Mouse (Mus musculus) brown adipose tissue, adult 24 weeks (tissue): Measurements from ENCODE around the gene Gm5155. TPM values are rescaled to one million over a fixed set of nuclear protein-coding genes. Genes with fewer than 3 reads are reported as not detected.
"Not testable (repeated sequence)": the region's sequence is repeated elsewhere in the genome, so short reads cannot be mapped to it uniquely, and the experiment has no call there.

Source experiments
- H3K27ac ChIP-seq: fragments of 200-500 bp; replicated peaks from 2 replicates; pipeline ENCODE4 v1.5.1; 2012; ENCODE audit warnings: low read depth, mild to moderate bottlenecking, low read length
- H3K4me1 ChIP-seq: fragments of 200-500 bp; 2 replicates; pipeline ENCODE4 v1.6.1; 2012; ENCODE audit warnings: low read length, mixed read lengths; ENCODE audit not compliant: control insufficient read depth, insufficient read depth, insufficient read length
- H3K4me3 ChIP-seq: fragments of 200-500 bp; 2 replicates; pipeline ENCODE4 v1.5.1; 2012; ENCODE audit warnings: low read depth, mild to moderate bottlenecking, low read length, moderate library complexity; ENCODE audit not compliant: insufficient read depth
- polyA plus RNA-seq: library from polyadenylated mRNA; stranded (reverse); fragments of >200 nt; gene quantifications from 2 replicates; pipeline ENCODE4 v1.2.4, GENCODE M21; 2012; ENCODE audit not compliant: missing spikeins, insufficient read depth, insufficient read length

Gm5155 gene
- polyA plus RNA-seq = not detected in 2 replicates

DNA sequence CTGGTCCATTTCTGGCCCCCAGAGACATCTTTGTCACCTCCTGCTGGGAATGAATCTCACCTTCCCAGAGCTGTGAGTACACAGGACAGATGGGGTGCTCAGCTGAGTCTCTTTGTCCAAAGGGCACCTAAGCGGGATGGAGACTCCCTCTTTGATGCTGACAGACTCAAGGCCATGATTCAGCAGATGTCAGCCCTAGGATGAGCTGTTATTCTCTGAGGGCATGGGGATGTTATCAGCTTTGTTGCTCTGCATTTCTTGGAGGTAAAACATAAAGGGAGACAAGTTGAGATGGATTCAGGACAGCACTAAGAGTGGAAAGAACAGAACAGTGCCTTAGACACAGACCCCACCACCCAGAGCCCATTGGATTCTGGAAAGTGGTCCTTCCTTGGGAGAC is at the start of gene Gm5155:
TSS of gene Gm5155 (plus strand) at position 301 of the 400 bp plus-strand sequence.
- Histone ChIP-seq H3K4me1 (no peaks in the 10 kb centered on the region), H3K4me3 (no peak within 1 kb of the TSS), H3K27ac (no peak within 1 kb of the TSS)

DNA sequence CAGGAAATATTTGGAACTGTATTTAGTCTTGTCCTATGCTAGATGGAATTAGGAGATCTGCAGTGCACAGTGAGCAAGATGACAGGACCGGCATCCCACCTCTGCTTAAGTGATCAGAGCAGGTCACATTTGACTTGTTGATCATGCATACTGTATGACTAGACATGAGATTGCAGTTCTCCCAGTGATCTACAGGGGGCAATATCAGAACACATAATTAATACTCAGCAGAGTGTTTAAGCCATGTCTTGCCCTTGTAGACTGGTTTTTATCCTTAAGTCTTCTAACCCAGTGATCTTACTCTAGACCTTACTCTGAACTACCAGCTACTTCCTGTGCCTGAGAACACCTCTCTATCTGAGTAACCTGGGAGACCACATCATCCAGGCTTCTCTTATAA is 791 bp upstream of the Gm5155 start:
- Histone ChIP-seq H3K4me1 (no peaks in the 10 kb centered on the region), H3K4me3 (no peak overlapping the region), H3K27ac (no peak overlapping the region)

DNA sequence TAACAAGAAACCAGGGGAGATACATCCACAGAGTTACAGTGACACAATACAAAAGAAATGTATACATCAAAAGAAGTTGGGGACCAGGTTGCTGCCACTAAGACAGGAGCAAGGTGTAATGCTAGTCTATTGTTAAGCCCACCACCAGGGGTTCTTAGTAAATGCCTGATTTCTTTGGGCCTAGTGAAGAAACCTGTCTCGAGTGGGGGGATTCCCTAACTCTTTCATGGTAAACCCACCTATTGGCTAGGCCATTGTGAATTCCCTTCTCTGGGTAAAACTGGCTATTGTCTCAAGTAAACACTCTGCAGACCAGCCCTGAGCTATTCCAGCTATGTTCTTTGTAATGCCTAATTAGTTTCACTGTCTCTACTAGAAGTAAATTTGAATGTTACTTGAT is 23.8 kb downstream of the Gm5155 start:
- H3K27ac ChIP-seq, H3K4me1 ChIP-seq, H3K4me3 ChIP-seq: not testable (repeated sequence)

DNA sequence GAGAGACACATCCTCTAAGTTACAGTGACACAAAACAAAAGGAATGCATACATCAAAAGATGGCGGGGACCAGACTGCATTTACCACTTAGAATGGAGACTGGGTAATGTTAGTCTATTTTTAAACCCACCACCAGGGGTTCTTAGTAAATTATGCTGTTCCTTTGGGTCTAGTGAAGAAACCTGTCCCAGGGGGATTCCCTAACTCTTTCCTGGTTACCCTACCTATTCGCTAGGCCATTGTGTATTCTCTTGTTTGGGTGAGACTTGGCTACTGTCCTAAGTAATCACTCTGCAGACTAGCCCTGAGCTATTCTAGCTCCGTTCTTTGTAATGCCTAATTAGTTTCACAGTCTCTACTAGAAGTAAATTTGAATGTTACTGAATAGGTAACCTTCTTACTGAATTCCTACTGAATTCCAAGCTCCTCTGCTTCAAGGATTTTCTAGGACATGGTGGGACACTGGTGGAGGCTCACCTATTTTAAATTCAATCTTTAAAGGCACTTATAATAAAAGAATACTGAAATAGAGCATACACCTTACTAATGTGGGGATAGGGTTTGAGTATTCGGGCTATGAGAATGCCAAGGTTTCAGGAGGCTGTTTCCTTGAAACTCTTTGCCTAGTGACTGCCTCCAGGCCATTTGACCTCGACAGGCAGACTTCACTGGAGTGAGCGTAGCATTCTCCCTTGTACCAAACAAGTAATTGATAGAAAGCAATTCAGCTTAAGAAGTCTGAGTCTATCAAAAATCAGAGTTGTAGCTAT is 31.8 kb downstream of the Gm5155 start:
- H3K4me1 ChIP-seq = no peaks in the 10 kb centered on the region
- no peak overlapping the region for H3K27ac ChIP-seq
- H3K4me3 ChIP-seq = no peak overlapping the region

Other genes starting within 250 kb of the Gm5155 start
- not detected in 2 replicates for gene Ceacam5, start 158.5 kb upstream of the Gm5155 start, polyA plus RNA-seq
- gene Ceacam14, start 59.1 kb upstream of the Gm5155 start, polyA plus RNA-seq = not detected in 2 replicates
- not detected in 2 replicates for gene Ceacam11, start 100.4 kb downstream of the Gm5155 start, polyA plus RNA-seq
- gene Ceacam13, start 138.1 kb downstream of the Gm5155 start, polyA plus RNA-seq = not detected in 2 replicates
- not detected in 2 replicates for gene Ceacam12, start 194.2 kb downstream of the Gm5155 start, polyA plus RNA-seq